Mouse (Mus musculus): ENCODE measurements at regions not wholly inside any gene's neighbourhood (a gene's known extent, or its start where the extent isn't known, plus 50 kb on each side); places are given as distances from the start of the nearest gene placed in this dataset.

- WGBS = 56% methylated on average over 3 of the region's 3 CpGs
- H3K36me3 ChIP-seq = no peaks in the 10 kb centered on the region
- peak overlapping the region; percentile 49; the same call in 1 of the 2 replicates for H3K4me2 ChIP-seq (replicated peaks)
- peak; percentile 30; the same call in 1 of the 2 replicates for ATAC-seq (ENCODE audit: low FRiP score, low read depth)
- H3K4me3 ChIP-seq = no peak overlapping the region
- H3K27ac ChIP-seq = no peak overlapping the region
- no peak overlapping the region for H3K9ac ChIP-seq
- peaks cover 19% of the 10 kb centered on the region for H3K4me1 ChIP-seq
- no peaks in the 10 kb centered on the region for H3K9me3 ChIP-seq
- no peaks in the 10 kb centered on the region for H3K27me3 ChIP-seq (replicated peaks)
These were observed 67.0 kb upstream of the Ssx2ip start for GRCm38 (mm10) chr3:146337429-146337828.

GRCm38 (mm10) chr3:146337861-146338281 lies 66.6 kb upstream of the Ssx2ip start:
- ATAC-seq (ENCODE audit: low FRiP score, low read depth) = peak; percentile 81
- no peaks in the 10 kb centered on the region for H3K36me3 ChIP-seq
- H3K9me3 ChIP-seq = no peaks in the 10 kb centered on the region
- peak overlapping the region; percentile 49 for H3K4me2 ChIP-seq (replicated peaks)
- H3K4me1 ChIP-seq = peaks cover 19% of the 10 kb centered on the region
- H3K4me3 ChIP-seq = no peak overlapping the region
- H3K9ac ChIP-seq = no peak overlapping the region
- peaks cover 3% of the 10 kb centered on the region; the same call in 1 of the 2 replicates for H3K27me3 ChIP-seq (replicated peaks)
- 5% methylated on average over 7 of the region's 7 CpGs for WGBS
- no peak overlapping the region for H3K27ac ChIP-seq

- no peak overlapping the region for H3K4me3 ChIP-seq
- WGBS = 81% methylated on average over 9 of the region's 9 CpGs
- no peak overlapping the region for H3K9ac ChIP-seq
- H3K27ac ChIP-seq = no peak overlapping the region
- H3K36me3 ChIP-seq = no peaks in the 10 kb centered on the region
- H3K4me1 ChIP-seq = peaks cover 19% of the 10 kb centered on the region
- ATAC-seq (ENCODE audit: low FRiP score, low read depth) = no peak
- no peak overlapping the region; the same call in 1 of the 2 replicates for H3K4me2 ChIP-seq (replicated peaks)
- peaks cover 6% of the 10 kb centered on the region; the same call in 1 of the 2 replicates for H3K27me3 ChIP-seq (replicated peaks)
- no peaks in the 10 kb centered on the region for H3K9me3 ChIP-seq
These were observed 66.0 kb upstream of the Ssx2ip start for GRCm38 (mm10) chr3:146338445-146338844.

- Histone ChIP-seq H3K9ac (no peak overlapping the region), H3K36me3 (no peaks in the 10 kb centered on the region), H3K9me3 (no peaks in the 10 kb centered on the region), H3K27me3 (replicated peaks) (peaks cover 6% of the 10 kb centered on the region; the same call in 1 of the 2 replicates), H3K4me2 (replicated peaks) (no peak overlapping the region), H3K27ac (no peak overlapping the region), H3K4me3 (no peak overlapping the region), H3K4me1 (peaks cover 16% of the 10 kb centered on the region)
- WGBS = 80% methylated on average over 12 of the region's 12 CpGs
- no peak for ATAC-seq (ENCODE audit: low FRiP score, low read depth)
These were observed 64.0 kb upstream of the Ssx2ip start for GRCm38 (mm10) chr3:146340316-146341055.

GRCm38 (mm10) chr3:146341652-146342340 lies 62.6 kb upstream of the Ssx2ip start:
- Histone ChIP-seq H3K9ac (no peak overlapping the region), H3K9me3 (no peaks in the 10 kb centered on the region), H3K4me1 (peaks cover 21% of the 10 kb centered on the region), H3K4me2 (replicated peaks) (no peak overlapping the region), H3K4me3 (no peak overlapping the region), H3K36me3 (no peaks in the 10 kb centered on the region), H3K27ac (no peak overlapping the region), H3K27me3 (replicated peaks) (peaks cover 6% of the 10 kb centered on the region; the same call in 1 of the 2 replicates)
- no peak for ATAC-seq (ENCODE audit: low FRiP score, low read depth)
- WGBS = 67% methylated on average over 6 of the region's 6 CpGs

- Histone ChIP-seq H3K36me3 (no peaks in the 10 kb centered on the region), H3K4me1 (peaks cover 14% of the 10 kb centered on the region), H3K9me3 (no peaks in the 10 kb centered on the region), H3K9ac (no peak overlapping the region), H3K4me3 (no peak overlapping the region), H3K27ac (no peak overlapping the region), H3K4me2 (replicated peaks) (no peak overlapping the region), H3K27me3 (replicated peaks) (peaks cover 6% of the 10 kb centered on the region; the same call in 1 of the 2 replicates)
- ATAC-seq (ENCODE audit: low FRiP score, low read depth) = no peak
- WGBS = 81% methylated on average over 1 of the region's 1 CpGs
These were observed 61.7 kb upstream of the Ssx2ip start for GRCm38 (mm10) chr3:146342727-146343126.

- WGBS = 59% methylated on average over 9 of the region's 9 CpGs
- Histone ChIP-seq H3K9ac (no peak overlapping the region), H3K4me2 (replicated peaks) (no peak overlapping the region), H3K27ac (no peak overlapping the region), H3K9me3 (no peaks in the 10 kb centered on the region), H3K27me3 (replicated peaks) (peaks cover 6% of the 10 kb centered on the region; the same call in 1 of the 2 replicates), H3K36me3 (no peaks in the 10 kb centered on the region), H3K4me1 (0 out of 2 replicates have a peak, but pooled peaks cover 8% of the 10 kb centered on the region), H3K4me3 (no peak overlapping the region)
- ATAC-seq (ENCODE audit: low FRiP score, low read depth) = no peak; the same call in 1 of the 2 replicates
These were observed 60.6 kb upstream of the Ssx2ip start for GRCm38 (mm10) chr3:146343649-146344401.

- H3K9ac ChIP-seq = no peak overlapping the region
- 75% methylated on average over 11 of the region's 11 CpGs for WGBS
These were observed 59.9 kb upstream of the Ssx2ip start for GRCm38 (mm10) chr3:146344402-146345025.

GRCm38 (mm10) chr3:146345308-146345780 lies 59.1 kb upstream of the Ssx2ip start:
- H3K27ac ChIP-seq = no peak overlapping the region
- ATAC-seq (ENCODE audit: low FRiP score, low read depth) = peak; percentile 82

More at GRCm38 (mm10) chr3:146344402-146345025, 59.9 kb upstream of the Ssx2ip start:
- no peak overlapping the region for H3K27ac ChIP-seq
- H3K9me3 ChIP-seq = no peaks in the 10 kb centered on the region
- H3K36me3 ChIP-seq = no peaks in the 10 kb centered on the region
- H3K4me1 ChIP-seq = 0 out of 2 replicates have a peak, but pooled peaks cover 8% of the 10 kb centered on the region
- no peak overlapping the region for H3K4me3 ChIP-seq
- peaks cover 6% of the 10 kb centered on the region; the same call in 1 of the 2 replicates for H3K27me3 ChIP-seq (replicated peaks)
- ATAC-seq (ENCODE audit: low FRiP score, low read depth) = no peak
- H3K4me2 ChIP-seq (replicated peaks) = no peak overlapping the region

GRCm38 (mm10) chr3:146345946-146346345 lies 58.5 kb upstream of the Ssx2ip start:
- peak overlapping the region; percentile 57 for H3K4me2 ChIP-seq (replicated peaks)
- ATAC-seq (ENCODE audit: low FRiP score, low read depth) = no peak
- H3K27me3 ChIP-seq (replicated peaks) = peaks cover 6% of the 10 kb centered on the region; the same call in 1 of the 2 replicates
- H3K9ac ChIP-seq = 0 out of 2 replicates have a peak overlapping the region, but pooled peaks have one; percentile 53
- 0 out of 2 replicates have a peak, but pooled peaks cover 8% of the 10 kb centered on the region for H3K4me1 ChIP-seq
- H3K4me3 ChIP-seq = no peak overlapping the region
- H3K9me3 ChIP-seq = no peaks in the 10 kb centered on the region
- H3K27ac ChIP-seq = no peak overlapping the region
- no peaks in the 10 kb centered on the region for H3K36me3 ChIP-seq
- 69% methylated on average over 4 of the region's 4 CpGs for WGBS

More at GRCm38 (mm10) chr3:146345308-146345780, 59.1 kb upstream of the Ssx2ip start:
- peak overlapping the region; percentile 53; the same call in 1 of the 2 replicates for H3K9ac ChIP-seq
- H3K4me2 ChIP-seq (replicated peaks) = peak overlapping the region; percentile 57
- H3K36me3 ChIP-seq = no peaks in the 10 kb centered on the region
- H3K4me1 ChIP-seq = 0 out of 2 replicates have a peak, but pooled peaks cover 8% of the 10 kb centered on the region
- WGBS = 5% methylated on average over 18 of the region's 18 CpGs
- peaks cover 6% of the 10 kb centered on the region; the same call in 1 of the 2 replicates for H3K27me3 ChIP-seq (replicated peaks)
- H3K4me3 ChIP-seq = peak overlapping the region; percentile 22
- no peaks in the 10 kb centered on the region for H3K9me3 ChIP-seq

GRCm38 (mm10) chr3:146347311-146347710 lies 57.1 kb upstream of the Ssx2ip start:
- 82% methylated on average over 3 of the region's 3 CpGs for WGBS
- no peak overlapping the region for H3K4me2 ChIP-seq (replicated peaks)
- H3K4me1 ChIP-seq = 0 out of 2 replicates have a peak, but pooled peaks cover 8% of the 10 kb centered on the region
- H3K27ac ChIP-seq = no peak overlapping the region
- H3K36me3 ChIP-seq = no peaks in the 10 kb centered on the region
- no peak overlapping the region for H3K4me3 ChIP-seq
- no peak overlapping the region for H3K9ac ChIP-seq
- H3K27me3 ChIP-seq (replicated peaks) = peaks cover 6% of the 10 kb centered on the region; the same call in 1 of the 2 replicates
- H3K9me3 ChIP-seq = no peaks in the 10 kb centered on the region
- no peak for ATAC-seq (ENCODE audit: low FRiP score, low read depth)

All from neural tube, embryonic 12.5 days (tissue).